Mouse (Mus musculus): ENCODE measurements around the gene Dennd5b. TPM values are rescaled to one million over a fixed set of nuclear protein-coding genes. Genes with fewer than 3 reads are reported as not detected.

Dennd5b gene
- total RNA-seq, 1 experiment = 11.5 TPM

GRCm38 (mm10) chr6:149116992-149117391 is 15.5 kb upstream of the Dennd5b start:
- TF ChIP-seq ZC3H11A (IDR thresholded peaks at IDR 0.05; ENCODE audit: borderline replicate concordance, low read depth, low read length) = no peak
- TF ChIP-seq MAFK (IDR thresholded peaks at IDR 0.05; ENCODE audit: insufficient read depth, low read depth, low read length) = no peak
- no peak for TF ChIP-seq ZNF384 (IDR thresholded peaks at IDR 0.05; ENCODE audit: low read depth, low read length)
- no peaks in the 10 kb centered on the region for H3K36me3 ChIP-seq (ENCODE audit: control insufficient read depth, insufficient read depth, low read length, poor library complexity, severe bottlenecking)
- no peak overlapping the region for H3K27ac ChIP-seq (ENCODE audit: insufficient read depth, low read depth, low read length, poor library complexity, severe bottlenecking)
- DNase-seq (ENCODE audit: low read depth, low spot score) = no peak
- H3K9me3 ChIP-seq (ENCODE audit: control insufficient read depth, insufficient read depth, low read depth, low read length) = no peaks in the 10 kb centered on the region
- 0 out of 4 replicates have a peak, but pooled peaks cover 0 to 2% of the 10 kb centered on the region in 2 experiments for H3K4me1 ChIP-seq (ENCODE audit: control insufficient read depth in 2 of 2, insufficient read depth in 2 of 2, low read length in 2 of 2, poor library complexity in 1 of 2)
- no peak overlapping the region for H3K9ac ChIP-seq (ENCODE audit: insufficient read depth, low read depth, low read length, poor library complexity, severe bottlenecking)
- H3K4me3 ChIP-seq (ENCODE audit: insufficient read depth in 1 of 2, low read depth in 1 of 2, low read length in 2 of 2, poor library complexity in 1 of 2, severe bottlenecking in 1 of 2) = no peak overlapping the region
- in situ Hi-C loops (cut with MboI; ENCODE audit: low sequenced_read_pairs in 2 of 2, unreplicated experiment in 2 of 2) = loop anchor here in 1 of 2 experiments (10.0 kb wide), 1 partner anchor 102 kb away; no protein-coding TSS in a partner anchor

- TF ChIP-seq MAFK (IDR thresholded peaks at IDR 0.05; ENCODE audit: insufficient read depth, low read depth, low read length) (no peak), CHD2 (IDR thresholded peaks at IDR 0.05; ENCODE audit: low read depth, low read length) (no peak), HCFC1 (IDR thresholded peaks at IDR 0.05; ENCODE audit: borderline replicate concordance, insufficient read depth, low read length) (no peak), ZC3H11A (IDR thresholded peaks at IDR 0.05; ENCODE audit: borderline replicate concordance, low read depth, low read length) (no peak), ZNF384 (IDR thresholded peaks at IDR 0.05; ENCODE audit: low read depth, low read length) (no peak)
- H3K9ac ChIP-seq (ENCODE audit: insufficient read depth, low read depth, low read length, poor library complexity, severe bottlenecking) = no peak overlapping the region
- no peaks in the 10 kb centered on the region for H3K4me1 ChIP-seq (ENCODE audit: control insufficient read depth in 2 of 2, insufficient read depth in 2 of 2, low read length in 2 of 2, poor library complexity in 1 of 2)
- no peak for DNase-seq (ENCODE audit: low read depth, low spot score)
- H3K27ac ChIP-seq (ENCODE audit: insufficient read depth, low read depth, low read length, poor library complexity, severe bottlenecking) = no peak overlapping the region
- in situ Hi-C loops (cut with MboI; ENCODE audit: low sequenced_read_pairs in 2 of 2, unreplicated experiment in 2 of 2) = no loop called here
- H3K4me3 ChIP-seq (ENCODE audit: insufficient read depth in 1 of 2, low read depth in 1 of 2, low read length in 2 of 2, poor library complexity in 1 of 2, severe bottlenecking in 1 of 2) = no peak overlapping the region
- no peaks in the 10 kb centered on the region for H3K36me3 ChIP-seq (ENCODE audit: control insufficient read depth, insufficient read depth, low read length, poor library complexity, severe bottlenecking)
- H3K9me3 ChIP-seq (ENCODE audit: control insufficient read depth, insufficient read depth, low read depth, low read length) = no peaks in the 10 kb centered on the region
Observed at GRCm38 (mm10) chr6:149108909-149109308, 7.4 kb upstream of the Dennd5b start.

GRCm38 (mm10) chr6:149107615-149108014 is 6.1 kb upstream of the Dennd5b start:
- Histone ChIP-seq H3K9ac (ENCODE audit: insufficient read depth, low read depth, low read length, poor library complexity, severe bottlenecking) (no peak overlapping the region), H3K36me3 (ENCODE audit: control insufficient read depth, insufficient read depth, low read length, poor library complexity, severe bottlenecking) (no peaks in the 10 kb centered on the region), H3K27ac (ENCODE audit: insufficient read depth, low read depth, low read length, poor library complexity, severe bottlenecking) (no peak overlapping the region), H3K4me3 (ENCODE audit: insufficient read depth in 1 of 2, low read depth in 1 of 2, low read length in 2 of 2, poor library complexity in 1 of 2, severe bottlenecking in 1 of 2) (no peak overlapping the region), H3K4me1 (ENCODE audit: control insufficient read depth in 2 of 2, insufficient read depth in 2 of 2, low read length in 2 of 2, poor library complexity in 1 of 2) (no peaks in the 10 kb centered on the region), H3K9me3 (ENCODE audit: control insufficient read depth, insufficient read depth, low read depth, low read length) (no peaks in the 10 kb centered on the region)
- TF ChIP-seq ZC3H11A (IDR thresholded peaks at IDR 0.05; ENCODE audit: borderline replicate concordance, low read depth, low read length) (no peak), CHD2 (IDR thresholded peaks at IDR 0.05; ENCODE audit: low read depth, low read length) (no peak), ZNF384 (IDR thresholded peaks at IDR 0.05; ENCODE audit: low read depth, low read length) (no peak), MAFK (IDR thresholded peaks at IDR 0.05; ENCODE audit: insufficient read depth, low read depth, low read length) (no peak), HCFC1 (IDR thresholded peaks at IDR 0.05; ENCODE audit: borderline replicate concordance, insufficient read depth, low read length) (no peak)
- in situ Hi-C loops (cut with MboI; ENCODE audit: low sequenced_read_pairs in 2 of 2, unreplicated experiment in 2 of 2) = no loop called here
- no peak for DNase-seq (ENCODE audit: low read depth, low spot score)

GRCm38 (mm10) chr6:149103451-149103850 is 2.0 kb upstream of the Dennd5b start:
- Histone ChIP-seq H3K9ac (ENCODE audit: insufficient read depth, low read depth, low read length, poor library complexity, severe bottlenecking) (no peak overlapping the region), H3K36me3 (ENCODE audit: control insufficient read depth, insufficient read depth, low read length, poor library complexity, severe bottlenecking) (no peaks in the 10 kb centered on the region), H3K27ac (ENCODE audit: insufficient read depth, low read depth, low read length, poor library complexity, severe bottlenecking) (no peak overlapping the region), H3K4me1 (ENCODE audit: control insufficient read depth in 2 of 2, insufficient read depth in 2 of 2, low read length in 2 of 2, poor library complexity in 1 of 2) (no peaks in the 10 kb centered on the region; a peak in 1 of 4 replicates), H3K9me3 (ENCODE audit: control insufficient read depth, insufficient read depth, low read depth, low read length) (no peaks in the 10 kb centered on the region), H3K4me3 (ENCODE audit: insufficient read depth in 1 of 2, low read depth in 1 of 2, low read length in 2 of 2, poor library complexity in 1 of 2, severe bottlenecking in 1 of 2) (no peak overlapping the region)
- no peak for TF ChIP-seq ZC3H11A (IDR thresholded peaks at IDR 0.05; ENCODE audit: borderline replicate concordance, low read depth, low read length)
- TF ChIP-seq HCFC1 (IDR thresholded peaks at IDR 0.05; ENCODE audit: borderline replicate concordance, insufficient read depth, low read length) = no peak
- TF ChIP-seq MAFK (IDR thresholded peaks at IDR 0.05; ENCODE audit: insufficient read depth, low read depth, low read length) = no peak
- no peak for TF ChIP-seq CHD2 (IDR thresholded peaks at IDR 0.05; ENCODE audit: low read depth, low read length)
- no peak for TF ChIP-seq ZNF384 (IDR thresholded peaks at IDR 0.05; ENCODE audit: low read depth, low read length)
- no peak for DNase-seq (ENCODE audit: low read depth, low spot score)
- in situ Hi-C loops (cut with MboI; ENCODE audit: low sequenced_read_pairs in 2 of 2, unreplicated experiment in 2 of 2) = no loop called here

- Histone ChIP-seq H3K9ac (ENCODE audit: insufficient read depth, low read depth, low read length, poor library complexity, severe bottlenecking) (peak overlapping the region; percentile 77), H3K4me3 (ENCODE audit: insufficient read depth in 1 of 2, low read depth in 1 of 2, low read length in 2 of 2, poor library complexity in 1 of 2, severe bottlenecking in 1 of 2) (peak overlapping the region; percentile 71 to 85), H3K36me3 (ENCODE audit: control insufficient read depth, insufficient read depth, low read length, poor library complexity, severe bottlenecking) (no peaks in the 10 kb centered on the region), H3K27ac (ENCODE audit: insufficient read depth, low read depth, low read length, poor library complexity, severe bottlenecking) (no peak overlapping the region), H3K9me3 (ENCODE audit: control insufficient read depth, insufficient read depth, low read depth, low read length) (no peaks in the 10 kb centered on the region), H3K4me1 (ENCODE audit: control insufficient read depth in 2 of 2, insufficient read depth in 2 of 2, low read length in 2 of 2, poor library complexity in 1 of 2) (no peaks in the 10 kb centered on the region; a peak in 1 of 4 replicates)
- TF ChIP-seq MAFK (IDR thresholded peaks at IDR 0.05; ENCODE audit: insufficient read depth, low read depth, low read length) (no peak), ZC3H11A (IDR thresholded peaks at IDR 0.05; ENCODE audit: borderline replicate concordance, low read depth, low read length) (no peak), HCFC1 (IDR thresholded peaks at IDR 0.05; ENCODE audit: borderline replicate concordance, insufficient read depth, low read length) (no peak), CHD2 (IDR thresholded peaks at IDR 0.05; ENCODE audit: low read depth, low read length) (no peak), ZNF384 (IDR thresholded peaks at IDR 0.05; ENCODE audit: low read depth, low read length) (no peak)
- DNase-seq (ENCODE audit: low read depth, low spot score) = no peak
- in situ Hi-C loops (cut with MboI; ENCODE audit: low sequenced_read_pairs in 2 of 2, unreplicated experiment in 2 of 2) = no loop called here
Observed at GRCm38 (mm10) chr6:149101943-149102243, 413 bp upstream of the Dennd5b start.
